Mouse (Mus musculus) embryo, embryonic 11 days (tissue): ENCODE measurements at regions not wholly inside any gene's neighbourhood (a gene's known extent, or its start where the extent isn't known, plus 50 kb on each side); places are given as distances from the start of the nearest gene placed in this dataset.
"Not testable (repeated sequence)": the region's sequence is repeated elsewhere in the genome, so short reads cannot be mapped to it uniquely, and the experiment has no call there.

Experiments
- DNase-seq: peaks from one replicate; pipeline ENCODE4 v3.0.0-alpha.2; 2015

DNA sequence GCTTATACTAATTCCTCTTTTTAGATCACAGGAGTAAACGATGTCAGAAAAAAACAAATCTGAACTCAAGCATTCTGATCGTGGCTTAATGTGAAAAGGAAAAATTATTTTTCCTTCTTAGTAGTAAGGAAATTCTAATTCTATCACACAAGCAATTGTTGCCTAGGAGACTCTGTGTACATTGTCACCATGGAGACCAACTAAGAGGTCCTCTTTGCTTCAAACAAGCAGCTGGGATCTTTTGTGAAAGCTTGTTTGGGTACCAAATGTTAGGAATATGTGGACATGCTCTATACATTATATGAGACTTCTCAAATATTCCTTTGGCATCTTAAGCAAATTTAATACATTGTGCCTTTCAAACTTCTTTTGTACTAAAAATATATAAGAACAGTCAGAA is 345.9 kb upstream of the Atp10a start:
- DNase-seq = peak; percentile 1

DNA sequence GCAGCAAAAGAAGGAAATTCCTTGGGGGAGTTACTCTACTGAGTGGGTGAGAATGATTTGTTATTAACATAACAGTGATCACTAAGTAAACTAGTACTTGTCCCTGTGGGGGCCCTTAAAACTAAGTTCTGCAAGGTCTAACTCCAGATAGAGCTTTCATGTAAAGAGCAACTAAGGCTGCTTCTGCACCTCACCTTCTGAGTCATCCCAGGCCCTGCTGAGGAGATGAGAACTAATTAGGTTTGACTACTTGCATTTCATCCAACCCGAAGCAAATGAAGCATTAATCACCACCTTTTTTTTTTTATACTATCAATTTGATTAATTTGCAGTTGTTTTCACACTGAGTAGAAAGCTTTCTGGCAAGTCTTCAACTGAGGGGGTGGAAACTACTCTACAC is 333.6 kb upstream of the Atp10a start:
- no peak for DNase-seq

- DNase-seq = no peak
Measured at GRCm38 (mm10) chr7:58367384-58367783, 288.6 kb upstream of the Atp10a start.

DNA sequence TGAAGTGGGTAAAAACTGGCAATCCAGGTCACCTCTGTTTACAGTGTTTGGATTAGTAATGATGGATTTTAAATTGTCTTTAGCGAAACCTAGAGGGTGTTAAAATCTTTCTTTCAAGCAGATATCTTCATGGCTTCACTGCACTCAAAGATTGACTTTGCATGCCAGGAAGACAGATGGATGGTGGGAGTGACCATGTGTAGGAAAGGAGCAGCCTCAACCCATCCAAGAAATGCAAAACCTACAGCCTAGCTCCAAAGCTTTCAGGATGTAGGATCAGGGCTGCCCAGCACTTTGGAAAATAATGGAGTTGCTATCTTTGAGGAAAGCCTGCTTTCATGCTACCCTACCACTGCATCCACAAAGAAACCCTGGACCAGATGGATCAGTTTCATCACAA is 272.6 kb upstream of the Atp10a start:
- DNase-seq = no peak

DNA sequence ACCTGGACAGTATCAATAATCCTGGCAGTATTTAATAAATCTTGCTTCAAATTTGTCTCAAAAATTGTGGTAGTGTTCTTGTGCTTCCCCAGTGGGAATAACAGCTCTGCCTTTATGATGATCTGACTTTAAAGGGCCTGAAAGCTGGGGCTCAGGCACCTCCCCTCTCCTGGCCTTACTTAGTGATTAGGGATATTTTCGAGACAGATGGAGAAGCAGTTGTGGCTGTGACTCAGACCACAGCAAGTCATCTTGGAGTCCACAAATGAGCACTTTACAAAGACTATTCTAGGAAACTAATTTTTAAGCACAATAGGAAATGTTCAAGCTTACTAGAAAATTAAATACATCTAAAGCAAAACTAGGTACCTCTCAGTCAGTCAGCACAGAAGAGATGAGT is 267.6 kb upstream of the Atp10a start:
- DNase-seq = no peak

GRCm38 (mm10) chr7:58392391-58393115 is 263.4 kb upstream of the Atp10a start:
- DNase-seq = no peak

- peak; percentile 46 for DNase-seq
Measured at GRCm38 (mm10) chr7:58397992-58398391, 258.0 kb upstream of the Atp10a start.

- DNase-seq = no peak
Measured at GRCm38 (mm10) chr7:58398558-58399144, 257.3 kb upstream of the Atp10a start.

DNA sequence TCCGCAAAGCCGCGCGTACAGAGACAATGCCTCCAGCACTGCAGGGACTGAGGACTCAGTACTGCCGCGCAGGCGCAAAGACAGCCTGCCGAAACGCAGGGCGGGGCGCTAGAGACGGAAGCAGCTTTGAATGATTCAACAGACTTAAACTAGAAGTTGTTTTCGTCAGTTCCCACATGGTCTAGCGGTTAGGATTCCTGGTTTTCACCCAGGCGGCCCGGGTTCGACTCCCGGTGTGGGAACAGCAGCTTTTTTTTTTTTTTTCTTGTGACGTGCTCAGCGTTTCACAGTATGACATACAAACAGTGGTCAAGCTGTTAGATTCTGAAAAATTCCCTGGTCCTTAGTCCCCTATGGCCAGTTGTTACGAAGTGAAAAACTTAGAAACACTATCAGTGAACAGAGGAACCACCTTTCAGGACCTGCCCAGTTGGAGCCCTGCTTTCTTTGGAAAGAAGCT is 256.8 kb upstream of the Atp10a start:
- DNase-seq = peak; percentile 97

- DNase-seq = peak; percentile 24
Measured at GRCm38 (mm10) chr7:58399651-58400050, 256.3 kb upstream of the Atp10a start.

DNA sequence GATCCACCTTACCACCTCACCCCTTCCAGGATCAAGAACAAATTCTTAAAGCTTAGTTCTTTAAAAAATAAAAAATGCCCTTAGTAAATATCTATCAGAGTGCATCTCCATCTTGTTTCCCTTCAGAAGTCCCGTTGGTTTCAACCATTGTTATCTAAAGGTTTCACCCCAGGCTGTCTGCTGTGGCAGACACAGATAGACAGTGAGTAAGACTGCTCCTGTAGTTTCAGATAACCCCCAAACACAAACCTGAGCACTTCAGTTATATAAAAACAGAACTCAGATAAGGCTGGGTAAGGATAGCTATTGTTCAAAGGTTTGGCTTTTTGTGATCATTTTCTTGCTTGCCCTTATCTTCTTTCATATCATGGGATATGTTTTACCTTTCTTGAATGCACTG is 255.4 kb upstream of the Atp10a start:
- no peak for DNase-seq

DNA sequence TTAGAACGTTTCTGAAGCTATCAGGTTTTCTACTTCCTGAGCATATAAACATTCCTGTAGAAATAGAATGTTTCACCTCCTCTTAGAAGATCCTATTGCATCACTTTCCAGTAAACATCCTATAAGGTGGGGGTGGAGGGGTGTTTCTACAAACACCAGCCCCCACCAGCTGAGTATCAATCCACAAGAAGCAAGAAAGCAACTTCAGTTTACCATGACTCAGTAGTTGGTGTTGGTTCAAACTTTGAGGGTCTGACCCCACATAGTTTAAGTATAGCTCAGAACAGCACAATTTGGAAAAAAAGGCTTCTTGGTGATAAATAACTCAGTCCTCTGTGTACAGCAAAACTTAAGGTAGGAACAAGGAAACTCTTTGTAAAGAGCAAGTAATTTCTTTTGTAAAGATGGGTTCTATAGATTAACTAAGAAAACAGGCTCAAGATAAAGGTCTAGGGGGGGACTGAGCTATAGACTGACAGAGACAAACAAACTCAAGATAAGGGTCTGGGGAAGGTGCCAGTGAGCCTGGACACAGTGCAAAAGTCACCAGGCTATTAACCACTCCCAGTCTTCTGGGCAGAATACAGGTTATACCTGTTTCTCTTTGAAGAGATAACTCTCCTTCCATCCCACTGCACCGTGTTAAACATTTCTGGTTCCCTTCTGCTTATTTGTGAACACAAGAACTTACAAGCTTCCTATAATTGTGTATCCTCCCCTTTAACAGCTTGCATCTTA is 218.9 kb upstream of the Atp10a start:
- DNase-seq = no peak

DNA sequence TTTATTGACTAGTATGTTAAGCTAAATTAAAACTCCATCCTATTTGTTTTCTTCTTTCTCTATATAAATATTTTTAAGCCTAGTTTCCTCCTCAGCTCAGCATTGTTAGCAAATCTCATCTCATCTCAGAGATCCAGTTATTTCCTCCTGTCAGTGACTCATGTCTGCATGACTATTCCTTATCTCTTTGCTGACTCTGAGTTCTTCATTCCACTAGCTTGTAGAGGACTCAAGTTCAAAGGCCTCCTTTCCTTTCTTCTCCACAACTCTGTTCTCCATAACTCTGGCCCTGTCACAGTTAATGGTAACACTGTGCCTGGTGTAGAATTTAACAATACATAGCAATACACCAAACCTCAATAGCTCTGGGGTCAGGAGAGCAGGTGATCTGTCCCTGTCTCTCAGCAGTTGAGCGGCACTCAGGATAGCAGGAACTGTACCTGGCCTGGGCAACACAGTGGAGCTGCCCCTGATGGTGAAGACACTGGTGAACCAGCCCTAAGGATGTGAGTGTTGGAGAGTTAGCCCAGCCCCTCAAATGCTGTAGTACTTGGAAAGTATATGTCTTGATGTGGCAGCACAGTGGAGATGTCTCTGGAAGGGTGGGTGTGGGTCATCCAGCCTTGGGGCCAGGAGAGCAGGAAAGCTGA is 213.3 kb upstream of the Atp10a start:
- no peak for DNase-seq

DNA sequence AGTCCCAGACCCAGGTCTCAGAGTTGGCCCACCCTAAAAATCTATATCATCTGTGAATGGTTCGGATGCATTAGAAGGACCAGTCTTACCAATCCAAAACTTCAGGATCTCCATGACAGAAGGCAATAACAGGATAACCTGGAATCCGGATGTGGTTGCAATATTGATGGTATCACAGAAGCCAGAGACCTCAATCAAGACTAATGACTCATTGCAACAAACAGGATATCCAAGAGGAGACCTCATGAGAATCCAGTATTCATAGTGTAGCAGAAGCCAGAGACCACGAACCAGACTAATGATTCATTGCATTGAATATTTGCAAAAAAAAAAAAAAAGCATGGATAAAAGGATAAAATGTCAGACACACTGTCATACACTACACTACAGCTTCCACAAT is 212.7 kb upstream of the Atp10a start:
- no peak for DNase-seq

- DNase-seq = no peak
Measured at GRCm38 (mm10) chr7:58445781-58446180, 210.2 kb upstream of the Atp10a start.

DNA sequence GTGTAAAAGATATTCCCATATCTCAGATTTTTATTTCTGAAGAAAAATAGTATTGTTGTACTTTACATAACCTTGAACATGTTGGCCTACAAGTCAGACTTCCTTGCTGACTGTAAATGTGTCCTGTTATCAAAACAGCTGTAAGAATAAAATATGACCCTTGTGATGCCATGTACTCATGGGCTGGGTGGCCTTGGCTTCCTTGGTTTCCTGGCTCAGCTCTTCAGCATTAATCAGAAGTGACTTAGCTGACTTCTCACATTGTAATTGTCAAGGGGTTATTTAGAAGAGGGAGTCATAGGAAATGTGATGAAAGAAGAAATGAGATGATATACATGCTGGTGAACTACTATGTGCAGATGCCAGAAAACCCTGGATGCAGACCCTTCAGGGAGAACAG is 209.7 kb upstream of the Atp10a start:
- DNase-seq = no peak

DNA sequence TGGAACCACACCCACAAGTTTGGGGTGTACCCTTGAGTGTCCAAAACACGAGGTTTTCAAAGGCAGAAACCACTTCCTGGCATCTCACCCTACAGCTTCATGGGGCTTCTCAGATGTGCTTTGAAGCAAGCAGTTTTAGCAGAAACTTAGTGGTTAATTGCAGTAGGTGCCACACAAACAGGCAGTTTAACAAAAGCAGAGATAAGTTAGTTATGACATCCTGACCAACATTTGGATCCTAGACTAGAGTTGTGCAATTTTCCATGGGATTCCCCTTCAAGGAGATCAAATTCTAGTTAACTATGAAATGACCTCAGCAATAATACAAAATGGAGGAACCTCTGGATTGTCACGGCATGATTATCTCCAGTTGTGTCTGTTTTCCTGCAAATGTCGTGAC is 207.2 kb upstream of the Atp10a start:
- no peak for DNase-seq

DNA sequence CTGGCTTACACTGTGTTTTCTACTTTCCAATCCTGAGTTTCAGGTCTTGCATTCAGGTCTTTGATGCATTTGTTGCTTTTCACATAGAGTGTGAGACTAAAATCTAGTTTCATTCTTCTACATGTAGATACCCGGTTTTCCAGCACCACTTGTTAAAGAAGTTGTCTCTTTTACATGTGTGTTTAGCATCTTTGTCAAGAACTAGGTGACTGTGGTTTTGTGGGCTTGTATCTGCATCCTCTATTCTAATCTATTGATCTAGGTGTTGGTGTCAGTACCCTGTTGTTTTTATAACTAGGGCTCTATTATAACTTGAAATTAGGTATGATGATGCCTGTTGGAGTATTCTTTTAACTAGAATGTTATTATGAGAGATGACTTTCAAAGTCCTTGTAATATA is 204.0 kb upstream of the Atp10a start:
- no peak for DNase-seq

- not testable (repeated sequence) for DNase-seq
Measured at GRCm38 (mm10) chr7:58458146-58458545, 197.8 kb upstream of the Atp10a start.

GRCm38 (mm10) chr7:58460939-58461338 is 195.0 kb upstream of the Atp10a start:
- DNase-seq = no peak

DNA sequence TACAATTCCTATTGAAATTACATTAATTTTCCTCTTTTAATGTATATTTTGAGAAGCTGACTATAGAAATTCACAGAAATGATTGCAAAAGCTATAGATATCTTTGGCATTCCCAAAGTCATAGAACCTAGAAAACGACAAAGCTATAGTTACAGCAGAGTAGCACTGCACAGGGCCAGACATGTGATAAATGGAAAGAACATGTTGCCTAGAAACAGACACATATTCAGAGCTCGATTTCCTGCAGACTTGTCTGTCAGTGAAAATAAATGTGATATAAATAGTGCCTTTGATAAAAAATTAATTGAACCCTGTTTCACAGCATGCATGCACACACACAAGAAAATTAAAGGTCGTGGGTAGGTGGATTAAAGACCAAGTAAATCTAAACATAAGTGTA is 182.8 kb upstream of the Atp10a start:
- DNase-seq = no peak

DNA sequence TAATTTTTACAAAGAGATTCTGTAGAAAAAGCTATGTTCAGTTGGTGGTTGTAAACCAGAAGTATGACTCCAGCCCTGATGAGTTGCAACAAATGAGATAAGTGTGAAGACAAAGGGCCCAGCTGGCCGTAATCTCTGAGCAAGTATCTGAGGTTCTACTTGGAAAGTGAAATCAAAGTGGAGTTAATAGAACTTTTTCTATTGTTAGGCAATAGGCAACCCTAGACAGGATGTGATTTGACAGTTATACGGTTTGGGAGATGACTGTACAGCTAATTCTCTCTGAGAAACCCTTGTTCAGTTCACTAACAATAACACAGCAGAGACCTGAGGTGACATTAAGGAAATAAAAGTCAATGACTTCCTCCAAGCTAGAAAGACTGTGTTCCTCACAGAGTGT is 180.8 kb upstream of the Atp10a start:
- DNase-seq = no peak

DNA sequence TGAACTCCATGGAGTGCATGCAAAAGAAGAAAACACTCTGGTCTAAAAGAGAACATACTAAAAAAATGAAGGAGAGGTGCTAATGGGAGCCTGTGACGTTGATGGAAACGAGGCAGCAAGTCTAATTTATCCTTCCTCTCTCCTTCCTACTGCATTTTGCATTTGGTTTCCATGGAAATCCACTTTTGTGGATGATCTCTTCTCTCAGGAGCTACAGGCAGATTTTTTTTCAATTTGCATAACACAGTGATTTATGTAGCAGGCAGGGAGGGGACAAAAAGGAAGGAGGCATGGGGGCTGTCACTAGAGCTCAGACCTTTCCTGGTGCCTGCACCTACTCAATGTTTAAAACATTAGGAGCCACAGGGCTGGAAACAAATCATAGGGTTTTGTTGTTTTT is 167.7 kb upstream of the Atp10a start:
- no peak for DNase-seq
